Mouse (Mus musculus) CD4-positive, CD25-positive, alpha-beta regulatory T cell, adult 2 months (primary cell): ENCODE data around the gene Piezo1.

Source experiments
- DNase-seq: peaks from one replicate; pipeline ENCODE4 v3.0.0-alpha.2; 2012; ENCODE audit warnings: low read depth, low spot score

Piezo1 gene

DNA sequence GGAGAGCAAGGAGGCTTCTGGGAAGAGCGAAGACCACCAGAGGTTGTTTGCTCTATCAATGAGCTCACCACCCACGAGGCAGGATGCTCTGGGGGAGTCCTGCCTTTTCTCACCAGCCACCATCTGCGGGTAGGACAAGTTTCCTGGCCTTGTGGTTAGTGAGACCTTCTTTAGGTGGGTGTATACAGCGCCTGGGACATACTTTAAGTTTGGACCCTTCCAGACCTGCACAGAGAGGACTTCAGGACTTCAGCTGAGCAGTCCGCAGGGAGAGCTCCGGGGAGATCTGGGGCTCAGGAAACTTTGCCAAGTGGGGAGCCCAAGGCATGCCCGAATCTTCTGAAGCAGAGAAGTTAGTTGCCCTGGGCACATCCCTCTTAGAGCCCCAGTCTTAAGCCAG is 91.1 kb downstream of the Piezo1 start:
- peak; percentile 53 for DNase-seq

DNA sequence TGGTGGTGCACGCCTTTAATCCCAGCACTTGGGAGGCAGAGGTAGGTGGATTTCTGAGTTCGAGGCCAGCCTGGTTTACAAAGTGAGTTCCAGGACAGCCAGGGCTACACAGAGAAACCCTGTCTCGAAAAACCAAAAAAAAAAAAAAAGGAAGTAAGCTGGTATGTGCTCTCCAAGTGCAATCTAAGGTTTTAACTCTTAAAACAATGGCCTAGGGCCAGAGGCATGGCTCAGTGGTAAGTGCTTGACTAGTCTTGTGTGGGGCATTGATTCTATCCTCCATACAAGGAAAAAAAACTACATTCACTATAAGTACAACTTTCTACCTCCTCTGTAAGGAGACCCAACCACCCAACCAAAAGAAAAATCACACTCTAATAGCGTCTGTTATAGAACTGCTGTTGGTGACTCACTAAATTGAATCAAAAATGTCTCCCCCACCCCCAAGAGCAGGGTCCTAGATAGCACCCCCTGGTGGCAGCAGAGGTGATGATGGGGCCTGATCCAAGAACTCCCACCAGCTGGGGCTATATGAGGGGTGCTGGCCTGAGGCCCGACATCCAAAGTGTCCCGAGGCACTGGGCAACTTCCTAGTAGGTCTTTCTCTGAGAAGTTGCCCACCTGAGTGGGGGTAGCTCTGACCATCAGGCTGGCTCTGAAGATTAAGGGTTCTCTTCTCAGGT is 91.8 kb downstream of the Piezo1 start:
- peak; percentile 70 for DNase-seq

DNA sequence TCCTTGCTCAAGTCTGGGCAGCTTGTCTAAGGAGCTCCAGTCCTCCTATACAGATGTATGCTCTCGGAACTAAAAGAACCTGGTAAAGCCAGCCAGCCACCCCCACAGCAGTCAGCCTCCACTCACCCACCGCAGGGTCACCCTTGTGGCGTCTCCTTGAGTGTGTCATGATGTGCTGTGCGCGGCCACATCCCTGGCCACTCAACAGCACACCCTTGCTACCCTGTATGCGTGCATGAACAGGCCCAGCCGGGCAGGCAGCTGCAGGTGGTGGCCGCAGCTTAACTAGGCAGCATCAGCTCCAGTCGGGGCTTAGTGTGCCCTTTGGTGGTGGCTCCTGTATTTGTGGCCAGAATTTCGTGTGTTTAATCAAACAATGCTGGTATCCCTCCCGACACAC is 94.0 kb downstream of the Piezo1 start:
- no peak for DNase-seq

GRCm38 (mm10) chr8:122454409-122454808 is 96.7 kb downstream of the Piezo1 start:
- DNase-seq = no peak

DNA sequence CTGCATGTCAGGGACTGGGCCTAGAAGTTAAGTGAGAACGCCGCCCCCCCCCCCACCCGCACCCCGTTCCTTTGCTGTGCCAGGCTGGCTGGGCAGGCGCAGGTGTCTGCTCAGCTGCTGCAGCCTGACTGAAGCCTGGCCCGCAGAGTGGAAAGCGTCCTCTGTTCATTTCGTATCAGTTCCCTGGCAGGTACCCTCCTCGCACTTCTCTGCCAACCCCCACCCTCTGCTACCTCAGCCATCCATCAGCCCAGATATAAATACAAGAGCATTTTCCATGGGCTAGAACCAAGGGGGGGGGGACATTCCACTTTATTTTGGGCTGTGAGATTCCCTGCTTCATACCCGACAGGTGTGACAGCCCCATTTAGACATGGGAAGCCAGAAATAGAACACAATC is 99.0 kb downstream of the Piezo1 start:
- DNase-seq = no peak

DNA sequence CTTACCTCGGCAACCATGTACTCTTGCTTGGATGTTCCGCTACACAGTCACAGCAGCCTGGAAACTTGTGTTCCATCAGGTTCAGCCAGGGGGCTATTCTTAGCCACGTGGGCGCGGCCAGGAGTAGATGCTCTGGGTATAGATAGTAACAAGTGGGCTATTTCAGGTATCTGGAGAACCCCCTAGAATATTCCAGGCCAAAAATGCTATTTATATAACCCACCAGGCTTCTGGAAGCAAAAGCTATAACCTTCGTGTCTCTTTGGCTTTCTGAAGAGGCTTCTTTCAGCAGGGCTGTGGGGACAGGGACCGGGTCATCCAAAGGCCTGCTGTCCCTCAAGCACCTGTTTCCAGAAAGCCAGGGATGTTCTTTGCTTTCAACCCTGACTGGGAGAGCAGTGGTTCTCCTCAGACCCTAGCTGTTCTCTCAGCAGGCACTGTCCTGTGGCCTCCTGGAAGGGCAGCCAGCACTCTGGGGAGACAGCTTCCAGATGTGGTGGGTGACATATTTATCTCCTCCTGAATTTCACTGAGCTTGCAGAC is 99.9 kb downstream of the Piezo1 start:
- DNase-seq = no peak

DNA sequence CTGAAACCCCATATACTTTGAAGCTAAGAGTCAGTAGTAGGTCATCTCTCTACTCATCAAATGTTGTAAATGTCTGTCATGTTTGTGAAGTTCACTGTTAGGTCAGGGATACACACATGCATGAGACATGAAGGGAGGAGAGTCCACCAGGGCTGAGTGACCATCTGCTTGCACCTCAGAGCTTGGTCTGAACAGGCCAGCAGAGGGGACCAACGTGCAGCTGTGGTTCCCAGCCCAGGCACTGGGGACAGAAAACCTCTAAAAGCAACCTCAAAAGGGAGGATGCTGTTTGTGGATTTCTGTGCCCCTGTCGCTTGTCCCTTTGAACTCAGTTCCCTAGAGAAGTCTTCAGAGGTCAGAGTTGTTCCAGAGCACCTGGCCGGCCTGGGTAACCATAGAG is 105.9 kb downstream of the Piezo1 start:
- no peak for DNase-seq

DNA sequence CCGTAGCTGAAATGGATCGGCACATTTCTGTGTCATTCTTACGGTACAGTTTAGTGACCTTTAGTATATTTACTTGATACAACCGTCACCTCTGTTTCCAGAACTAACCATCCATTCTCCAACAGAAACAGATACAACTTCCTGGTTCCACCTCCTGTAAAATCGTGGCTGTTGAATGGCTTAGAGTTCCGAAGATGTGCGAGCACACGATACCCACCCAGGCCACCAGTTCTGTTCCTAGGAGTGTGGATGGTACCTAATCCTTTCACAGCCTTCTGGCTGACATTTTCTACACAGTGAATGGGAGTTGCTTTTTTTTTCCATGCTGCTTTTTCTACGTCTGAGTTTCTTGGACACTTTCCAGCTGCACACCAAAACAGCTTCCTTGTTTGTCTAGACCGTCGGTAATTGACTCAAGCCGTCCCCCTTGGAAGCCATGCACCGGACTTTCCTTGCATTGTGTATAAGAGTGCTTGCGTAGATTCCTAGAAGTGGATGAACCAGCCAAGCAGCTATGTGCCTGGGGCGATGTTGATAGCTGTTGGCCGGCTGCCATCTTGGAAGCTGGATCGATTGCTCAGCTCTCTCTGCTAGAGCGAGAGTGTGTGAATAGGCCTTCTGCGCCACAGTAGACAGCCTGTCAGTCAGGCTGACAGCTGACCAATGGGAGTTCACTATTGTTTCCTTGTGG is 106.9 kb downstream of the Piezo1 start:
- peak; percentile 85 for DNase-seq

DNA sequence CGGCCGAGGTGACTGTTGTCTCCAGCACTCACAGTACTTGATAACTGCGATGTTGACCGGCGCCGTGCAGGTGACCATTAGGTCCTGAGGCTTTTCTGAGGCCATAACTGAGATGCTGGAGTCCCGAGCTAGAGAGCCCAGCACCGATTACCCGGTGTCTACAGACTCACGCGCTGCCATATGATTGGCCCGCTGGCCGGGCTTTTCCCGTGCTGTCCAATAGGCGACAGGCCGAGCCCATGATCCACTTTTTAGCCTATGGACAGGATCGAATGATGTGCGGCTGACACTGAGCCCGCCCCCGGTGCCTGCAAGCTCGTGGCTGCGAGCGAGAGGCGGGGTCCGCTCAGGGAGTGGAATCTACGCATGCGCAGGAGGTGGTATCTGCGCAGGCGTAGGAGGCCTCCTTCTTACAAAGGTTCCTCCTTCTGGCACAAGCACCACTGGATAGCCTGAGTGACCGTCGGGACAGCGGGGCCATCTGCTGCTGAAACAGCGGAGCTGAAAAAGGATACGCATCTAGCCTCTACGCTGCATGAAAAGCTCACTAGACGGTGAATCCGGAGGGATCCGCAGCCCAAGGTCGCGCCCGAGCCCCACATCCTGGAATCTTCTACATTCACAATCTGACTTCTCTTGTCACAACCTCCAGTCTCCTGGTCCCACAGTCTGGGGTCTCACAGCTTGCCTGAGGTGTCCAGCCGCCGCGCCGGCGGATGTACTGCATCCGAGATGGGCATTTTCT is 107.7 kb downstream of the Piezo1 start, which contains the start of gene Mvd:
Mvd (minus strand) TSS at position 161 of the 745 bp plus-strand sequence.
- DNase-seq = peak; percentile 99

DNA sequence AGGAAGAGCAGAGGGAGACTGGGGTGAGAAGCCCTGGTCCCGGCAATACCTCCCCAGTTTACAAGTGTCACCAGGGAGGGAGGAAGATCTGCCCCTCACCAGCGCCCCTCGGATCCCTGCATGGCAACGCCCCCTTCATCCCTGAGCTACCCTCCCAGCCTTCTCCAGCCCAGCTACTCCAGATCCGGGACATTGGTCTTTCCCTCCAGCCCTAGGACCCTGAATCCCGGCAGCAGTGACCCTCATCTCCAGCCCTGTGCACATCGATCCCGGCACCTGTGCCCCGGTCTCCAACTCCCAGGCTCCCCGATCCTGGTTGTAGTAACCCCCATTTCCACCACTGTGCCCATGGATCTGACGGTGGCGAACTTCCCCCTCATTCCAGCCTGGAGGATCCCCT is 108.3 kb downstream of the Piezo1 start:
- no peak for DNase-seq

GRCm38 (mm10) chr8:122442356-122442755 is 108.8 kb downstream of the Piezo1 start:
- no peak for DNase-seq

GRCm38 (mm10) chr8:122441326-122441725 is 109.8 kb downstream of the Piezo1 start:
- no peak for DNase-seq

- DNase-seq = no peak
Observed at GRCm38 (mm10) chr8:122439336-122439735, 111.8 kb downstream of the Piezo1 start.

DNA sequence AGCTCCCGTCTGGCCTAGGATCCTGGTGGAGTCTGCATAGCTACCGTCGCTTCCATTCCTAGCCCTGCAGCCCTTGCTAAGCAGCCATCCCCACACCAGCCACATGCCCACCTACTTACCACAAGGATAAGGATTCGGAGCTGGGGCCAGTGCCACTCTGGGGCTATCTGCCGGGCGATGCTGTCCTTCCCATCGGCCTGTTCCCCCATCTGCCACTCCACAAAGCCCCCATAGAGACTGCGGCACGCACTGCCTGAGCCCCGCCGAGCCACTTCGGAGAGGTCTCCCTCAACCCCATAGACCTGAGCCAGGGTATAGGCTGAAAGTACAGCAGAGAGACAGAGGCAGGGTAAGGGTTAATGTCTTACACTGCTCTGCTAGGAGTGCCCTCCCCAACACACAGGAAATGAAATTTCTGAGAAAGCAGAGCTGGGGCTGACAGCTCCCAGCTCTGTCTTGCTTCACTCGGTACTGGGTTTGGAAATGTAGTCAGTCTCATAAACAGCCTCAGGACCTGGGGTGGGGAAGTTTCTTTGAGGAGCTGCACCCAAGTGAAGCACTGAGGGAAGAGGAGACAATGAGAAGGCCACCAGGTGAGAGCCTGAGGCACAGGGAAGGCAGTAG is 113.3 kb downstream of the Piezo1 start:
- peak; percentile 64 for DNase-seq

- peak; percentile 61 for DNase-seq
Observed at GRCm38 (mm10) chr8:122436586-122437125, 114.5 kb downstream of the Piezo1 start.

GRCm38 (mm10) chr8:122436146-122436545 is 115.0 kb downstream of the Piezo1 start:
- DNase-seq = peak; percentile 60

GRCm38 (mm10) chr8:122435375-122435774 is 115.8 kb downstream of the Piezo1 start:
- peak; percentile 63 for DNase-seq

DNA sequence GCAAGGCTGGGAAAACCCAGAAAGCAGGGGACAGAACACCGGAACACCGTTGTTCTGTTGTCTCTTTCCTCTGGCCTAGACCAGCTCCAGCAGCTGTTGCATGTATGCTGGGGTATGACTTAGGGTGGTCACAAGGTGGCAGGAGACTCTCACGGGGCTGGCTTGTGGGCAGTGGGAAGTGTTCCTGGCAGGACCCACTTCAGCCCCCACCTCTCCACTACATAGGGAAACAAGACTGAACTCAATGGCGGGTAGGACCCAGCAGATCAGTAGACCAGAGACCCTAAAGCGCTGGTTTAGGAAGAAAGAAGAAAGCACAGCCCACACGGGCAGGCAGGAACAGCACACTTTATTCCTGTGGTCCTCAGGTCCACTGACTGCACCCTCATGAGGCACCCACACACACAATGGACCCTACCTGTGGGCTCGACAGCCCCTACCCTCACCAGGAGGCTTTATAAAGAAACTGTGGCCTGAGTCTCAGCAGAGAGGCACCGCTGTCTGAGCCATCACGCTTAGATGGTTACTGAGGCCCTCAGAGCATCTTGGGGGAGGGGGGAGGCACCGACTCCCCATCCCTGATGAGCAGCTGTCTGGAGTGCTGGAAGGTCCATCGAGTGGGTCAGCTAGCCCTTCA is 117.7 kb downstream of the Piezo1 start:
- DNase-seq = no peak

GRCm38 (mm10) chr8:122432443-122433268 is 118.5 kb downstream of the Piezo1 start, which contains the start of gene Cyba:
Gene Cyba (minus strand): TSS chr8:122432930.
- DNase-seq = peak; percentile 90
